Mouse (Mus musculus): Measurements from ENCODE around the gene Zcchc18. TPM values are rescaled to one million over a fixed set of nuclear protein-coding genes. Genes with fewer than 3 reads are reported as not detected.
"Not testable (repeated sequence)": the region's sequence is repeated elsewhere in the genome, so short reads cannot be mapped to it uniquely, and the experiment has no call there.

The Zcchc18 gene
- 10 to 100 TPM; 17.9 to 20.8 TPM for total RNA-seq (2021)
- long read RNA-seq, experiment 1, full-length matches to known transcripts: 18 of 34 reads
- long read RNA-seq, experiment 1, partial matches to known transcripts: 0 of 34 reads
- long read RNA-seq, experiment 1, other reads (novel, unspliced or antisense): 16 of 34 reads
- long read RNA-seq, experiment 2, full-length matches to known transcripts: 40 of 57 reads
- long read RNA-seq, experiment 2, partial matches to known transcripts: 14 of 57 reads
- long read RNA-seq, experiment 2, other reads (novel, unspliced or antisense): 3 of 57 reads

DNA sequence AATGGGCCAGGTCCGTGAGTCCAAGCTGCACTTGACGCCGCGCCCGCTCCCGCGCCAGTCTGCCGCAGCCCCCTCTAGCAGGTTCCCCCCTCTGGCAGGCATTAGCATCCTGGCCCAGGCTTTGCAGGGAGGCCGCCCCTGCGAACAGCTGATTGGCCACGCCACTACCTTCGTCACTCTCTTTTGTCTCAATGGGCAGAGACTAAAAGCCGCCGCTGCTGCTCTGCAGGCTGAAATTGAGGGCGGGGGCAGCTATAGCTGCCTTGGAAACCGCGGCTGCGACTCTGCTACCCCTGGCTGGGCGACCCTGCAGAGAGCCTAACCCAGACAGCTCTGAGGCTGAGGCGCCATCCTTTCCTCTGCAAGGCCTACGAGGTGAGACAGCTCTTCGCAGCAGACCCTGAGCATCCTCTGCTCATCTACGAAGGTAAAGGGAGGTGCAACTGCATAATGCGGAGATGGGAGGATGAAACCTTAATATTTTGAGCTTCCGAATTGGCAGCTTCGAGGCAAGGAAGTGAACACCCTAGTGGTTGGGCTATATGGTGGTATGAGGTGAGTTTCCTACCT is at the start of gene Zcchc18:
Gene Zcchc18, plus strand, starts transcription at position 178 of the 570 bp plus-strand sequence.
- DNase-seq (ENCODE audit: low spot score in 2 of 2): peak in 1 of 2 experiments; percentile 7

DNA sequence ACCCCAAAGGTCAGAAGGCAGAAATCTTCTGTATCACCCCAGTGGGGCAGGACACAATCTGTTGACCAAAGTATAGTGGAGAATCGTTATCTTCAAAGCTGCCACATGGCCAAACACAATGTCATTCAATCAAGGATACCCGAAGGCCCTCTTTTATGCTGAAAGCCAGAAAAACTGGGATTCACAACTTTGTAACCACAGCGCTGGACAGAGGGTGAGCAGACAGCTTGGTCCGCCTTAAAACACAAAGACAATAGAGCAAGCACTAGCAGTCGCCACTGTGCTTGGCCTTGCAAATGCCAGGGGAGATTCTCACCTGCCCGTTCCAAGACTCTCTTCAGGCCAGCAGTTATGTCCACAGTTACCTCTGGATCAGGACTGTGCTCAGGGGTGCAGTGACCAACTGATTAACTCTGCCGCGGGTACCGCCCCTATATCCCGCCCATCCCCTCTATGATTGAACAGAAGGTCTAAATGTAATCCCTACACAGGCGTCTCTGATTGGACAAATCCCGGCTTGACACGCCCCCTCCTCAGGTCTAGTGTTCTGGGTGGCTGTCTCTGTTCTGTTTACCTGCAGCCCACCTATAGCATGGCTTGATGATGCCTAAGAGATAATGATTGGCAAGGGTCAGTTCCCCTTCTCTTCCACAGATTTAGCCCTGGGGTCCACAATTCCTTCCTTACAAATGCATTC is 35.2 kb upstream of the Zcchc18 start:
- DNase-seq (ENCODE audit: low spot score in 2 of 2): peak in 1 of 2 experiments; percentile 8

DNA sequence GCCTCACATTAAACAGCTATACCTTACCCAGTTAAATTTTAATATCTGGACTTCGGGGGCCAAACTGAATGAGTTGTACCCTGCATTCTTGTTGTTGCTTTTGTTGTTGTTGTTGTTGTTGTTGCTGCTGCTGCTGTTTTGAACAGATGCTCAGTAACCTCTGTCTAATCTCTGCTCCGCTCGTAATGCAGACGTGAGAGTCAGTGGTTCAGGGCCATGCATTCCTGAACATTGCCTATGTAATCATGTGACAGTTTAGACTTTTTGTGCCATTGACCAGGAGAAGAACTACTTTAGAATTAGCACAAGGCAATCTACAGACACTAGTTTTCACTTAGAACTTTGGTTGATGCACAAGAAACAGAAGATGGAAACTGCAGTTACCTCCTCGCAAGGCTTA is 34.7 kb upstream of the Zcchc18 start:
- DNase-seq (ENCODE audit: low spot score in 2 of 2): not testable (repeated sequence)

DNA sequence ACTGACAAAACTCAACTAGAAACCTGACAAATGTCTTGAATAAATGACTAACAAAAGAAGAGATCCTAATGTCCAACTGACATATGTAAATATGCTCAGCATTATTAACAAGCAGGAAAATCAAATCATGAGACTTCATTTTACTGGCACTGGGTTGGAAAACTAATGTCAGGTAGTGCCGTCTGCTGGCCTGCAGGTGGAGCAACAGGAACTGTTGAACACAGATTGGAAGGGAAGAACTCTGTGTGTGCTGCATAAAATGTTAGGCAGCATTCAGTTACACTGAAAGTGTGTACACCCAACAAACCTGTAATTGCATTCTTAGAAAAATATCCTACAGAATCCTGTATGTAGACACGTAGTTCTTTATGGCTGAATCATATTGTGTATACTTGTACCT is 33.3 kb upstream of the Zcchc18 start:
- no peak for DNase-seq (ENCODE audit: low spot score in 2 of 2)

DNA sequence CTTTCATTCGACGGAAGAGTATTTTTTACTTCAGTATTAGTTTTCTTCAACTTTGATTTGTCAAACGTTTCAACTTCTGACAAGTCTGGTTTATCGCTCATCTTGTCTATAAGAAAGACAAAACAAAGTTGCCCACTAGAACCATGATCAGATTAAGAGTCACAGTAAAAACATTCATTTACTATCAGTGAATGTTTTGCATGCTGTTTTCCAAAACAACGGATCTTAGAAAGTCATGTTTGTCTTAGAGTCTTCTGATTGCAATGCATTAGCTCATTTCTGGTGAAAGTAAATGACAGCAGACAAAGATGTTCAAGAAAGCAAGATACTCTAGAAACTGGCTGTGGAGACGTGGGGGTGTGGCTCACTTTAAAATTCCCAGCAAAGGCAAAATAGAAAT is 17.6 kb upstream of the Zcchc18 start, which contains the start of gene Tmsb15b2:
Gene Tmsb15b2, minus strand, starts transcription at position 101 of the 400 bp plus-strand sequence.
- DNase-seq (ENCODE audit: low spot score in 2 of 2): not testable (repeated sequence)

DNA sequence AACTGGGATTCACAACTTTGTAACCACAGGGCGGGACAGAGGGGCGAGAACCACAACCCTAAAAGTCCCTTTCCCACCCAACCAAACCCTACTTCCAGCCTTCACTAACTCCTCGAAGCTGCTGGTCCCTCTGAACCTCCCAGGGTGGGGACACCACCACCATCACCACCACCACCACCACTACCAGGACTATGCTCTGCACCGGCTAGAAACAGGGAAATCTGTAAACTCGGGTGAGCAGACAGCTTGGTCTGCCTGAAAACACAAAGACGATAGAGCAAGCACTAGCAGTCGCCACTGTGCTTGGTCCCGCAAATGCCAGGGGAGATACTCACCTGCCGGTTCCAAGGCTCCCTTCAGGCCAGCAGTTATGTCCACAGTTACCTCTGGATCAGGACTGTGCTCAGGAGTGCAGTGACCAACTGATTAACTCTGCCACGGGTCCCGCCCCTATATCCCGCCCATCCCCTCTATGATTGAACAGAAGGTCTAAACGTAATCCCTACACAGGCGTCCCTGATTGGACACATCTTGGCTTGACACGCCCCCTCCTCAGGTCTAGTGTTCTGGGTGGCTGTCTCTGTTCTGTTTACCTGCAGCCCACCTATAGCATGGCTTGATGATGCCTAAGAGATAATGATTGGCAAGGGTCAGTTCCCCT is 16.4 kb upstream of the Zcchc18 start, which contains the start of the genes Tmsb15l and Tmsb15b1:
Gene Tmsb15l, minus strand, starts transcription at position 446 of the 661 bp plus-strand sequence.
Gene Tmsb15b1, minus strand, starts transcription at position 451 of the 661 bp plus-strand sequence.
- peak in 1 of 2 experiments; percentile 14 for DNase-seq (ENCODE audit: low spot score in 2 of 2)

DNA sequence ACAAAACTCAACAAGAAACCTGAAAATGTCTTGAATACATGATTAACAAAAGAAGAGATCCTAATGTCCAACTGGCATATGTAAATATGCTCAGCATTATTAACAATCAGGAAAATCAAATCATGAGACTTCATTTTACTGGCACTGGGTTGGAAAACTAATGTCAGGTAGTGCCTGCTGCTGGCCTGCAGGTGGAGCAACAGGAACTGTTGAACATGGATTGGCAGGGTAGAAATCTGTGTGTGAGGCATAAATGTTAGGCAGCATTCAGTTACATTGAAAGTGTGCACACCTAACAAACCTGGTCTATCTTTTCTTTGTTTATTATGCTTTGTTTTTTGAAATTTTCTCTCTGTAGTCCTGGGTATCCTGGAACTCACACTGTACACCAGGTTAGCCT is 14.3 kb upstream of the Zcchc18 start:
- no peak for DNase-seq (ENCODE audit: low spot score in 2 of 2)

DNA sequence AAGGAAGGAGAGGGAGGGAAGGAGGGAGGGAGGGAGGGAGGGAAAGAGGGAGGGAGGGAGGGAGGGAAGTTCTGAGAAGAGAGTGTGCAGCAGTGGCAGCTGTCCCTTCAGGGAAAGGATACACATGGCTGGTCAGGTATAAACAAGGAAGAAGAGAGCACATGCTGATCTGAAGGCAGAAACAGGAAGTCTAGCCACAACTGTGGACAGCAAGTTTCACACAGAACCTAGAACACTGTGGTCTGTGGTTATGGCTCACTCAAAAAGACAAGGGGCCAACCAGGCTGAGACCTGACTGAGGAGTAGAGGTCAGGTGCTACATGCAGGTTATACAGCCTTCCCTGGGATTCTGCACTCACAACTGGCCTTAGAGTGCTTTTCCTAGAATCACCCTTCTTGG is 6.9 kb upstream of the Zcchc18 start:
- DNase-seq (ENCODE audit: low spot score in 2 of 2): no peak

DNA sequence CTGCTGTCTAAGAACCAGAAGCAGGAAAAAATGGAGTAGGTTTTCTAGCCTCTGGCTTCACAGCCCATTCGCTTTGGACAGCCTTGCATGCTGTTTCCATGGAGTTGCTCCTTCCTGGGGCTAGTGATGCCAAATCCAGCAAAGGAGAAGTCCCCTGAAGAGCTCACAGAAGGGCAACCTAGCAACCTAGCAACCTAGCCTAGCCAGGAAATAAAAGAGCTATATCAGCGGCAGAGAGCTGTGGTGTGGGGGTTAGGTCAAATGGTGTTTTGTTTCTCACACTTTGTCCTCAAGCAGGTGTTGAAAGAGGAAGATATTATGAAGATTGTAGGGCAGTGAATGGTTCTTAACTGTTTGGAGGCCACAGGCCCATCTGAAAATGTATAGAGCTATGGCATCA is 1.7 kb upstream of the Zcchc18 start:
- no peak for DNase-seq (ENCODE audit: low spot score in 2 of 2)

DNA sequence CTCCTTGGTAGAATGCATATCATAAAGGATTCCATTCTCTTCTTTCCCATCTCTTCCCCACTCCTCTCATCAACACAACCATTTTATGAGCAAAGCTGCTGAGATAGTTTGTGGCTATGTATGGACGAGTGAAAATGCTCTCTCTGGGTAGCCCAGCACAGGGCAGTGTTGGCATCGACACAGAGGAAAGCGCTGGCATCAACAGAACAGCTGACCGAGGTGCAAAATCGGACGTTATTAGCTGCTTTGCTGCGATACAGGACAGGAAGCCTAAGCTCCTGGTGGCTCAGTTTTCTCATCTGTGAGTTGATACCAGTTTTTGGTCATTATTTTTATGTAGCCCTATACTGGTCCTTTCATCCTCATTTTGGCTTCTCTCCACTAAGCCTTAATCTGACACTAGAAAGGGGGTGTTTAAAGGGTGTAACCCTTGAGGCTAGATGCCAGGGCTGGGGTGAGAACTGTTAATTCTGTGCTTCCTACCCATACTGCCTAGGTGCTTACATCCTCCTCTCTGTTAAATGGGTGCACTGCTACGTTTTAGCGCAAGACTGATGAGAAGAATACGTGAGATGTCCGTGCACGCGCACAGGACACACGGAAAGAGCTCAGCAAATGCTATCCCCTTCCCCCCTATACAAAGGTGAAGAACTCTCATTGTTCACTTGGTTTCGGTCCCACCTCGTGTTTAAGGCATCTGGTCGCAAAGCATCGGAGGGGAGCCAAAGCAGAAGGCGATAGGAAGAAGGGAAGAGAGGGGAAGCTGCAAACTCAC is 577 bp upstream of the Zcchc18 start:
- no peak for DNase-seq (ENCODE audit: low spot score in 2 of 2)

DNA sequence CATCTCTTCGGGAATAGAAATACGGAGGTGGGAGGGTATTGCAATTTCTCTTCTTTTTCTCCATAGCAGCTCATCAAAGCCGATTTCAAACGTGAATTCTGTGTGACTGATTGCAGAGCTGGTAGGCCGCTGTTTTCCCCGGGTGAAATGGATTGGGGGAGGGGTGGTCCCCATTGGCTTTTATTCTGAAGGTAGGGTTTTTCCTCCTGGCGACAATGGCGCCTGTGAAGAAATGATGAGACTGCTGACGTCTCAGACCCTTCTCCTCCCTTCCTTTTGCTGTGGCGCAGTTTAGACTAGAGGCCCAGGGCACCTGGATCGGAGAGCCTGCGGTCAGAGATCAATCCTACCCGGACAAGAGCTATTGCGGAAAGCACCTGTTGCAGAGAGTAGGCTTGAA is 686 bp downstream of the Zcchc18 start:
- no peak for DNase-seq (ENCODE audit: low spot score in 2 of 2)

DNA sequence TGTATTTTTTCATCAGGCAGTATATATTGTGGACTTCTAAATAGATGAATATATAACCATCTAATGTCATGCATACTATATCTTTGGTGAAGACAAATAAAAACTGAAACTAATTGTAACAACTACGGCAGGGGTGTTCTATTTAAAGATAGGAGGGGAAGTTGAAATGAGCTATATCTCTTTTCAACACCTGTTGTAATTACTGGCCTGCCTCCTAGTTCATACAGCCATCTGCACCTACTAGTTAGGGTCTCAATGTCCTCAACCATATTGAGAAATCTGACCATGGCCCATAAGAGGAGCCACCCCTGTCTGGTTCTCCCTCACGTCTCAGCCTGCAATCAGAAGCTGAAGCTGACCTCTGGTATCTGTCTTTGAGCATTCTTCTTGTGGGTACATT is 3.3 kb downstream of the Zcchc18 start:
- DNase-seq (ENCODE audit: low spot score in 2 of 2): no peak

DNA sequence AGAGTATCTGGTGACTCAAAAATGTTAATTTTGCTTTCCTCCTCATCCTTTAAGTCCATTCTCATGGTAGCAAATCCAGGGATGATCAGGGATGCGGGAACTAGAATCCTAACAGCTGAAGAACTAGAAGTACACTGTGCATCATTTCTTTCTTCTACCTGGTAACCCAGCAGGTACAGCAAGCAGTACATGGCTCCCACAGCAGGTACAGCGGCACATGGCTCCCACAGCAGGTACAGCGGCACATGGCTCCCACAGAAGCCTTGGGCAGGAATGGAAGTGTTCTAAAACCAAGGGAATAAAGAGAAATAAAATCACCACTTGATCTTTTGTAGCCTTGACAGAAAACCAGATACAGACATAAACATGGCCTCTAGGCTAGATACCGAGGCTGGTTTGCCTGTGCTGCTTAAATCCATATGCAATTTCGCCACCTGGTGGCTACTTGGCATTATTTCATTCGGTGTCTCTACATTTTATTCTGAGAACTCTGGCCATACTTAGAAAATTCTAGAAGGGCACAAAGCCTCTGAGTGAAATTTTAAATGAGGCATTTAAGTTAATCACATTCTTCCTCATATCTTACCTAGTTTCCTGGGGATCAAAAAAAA is 22.2 kb downstream of the Zcchc18 start:
- DNase-seq (ENCODE audit: low spot score in 2 of 2): peak in 1 of 2 experiments; percentile 4

DNA sequence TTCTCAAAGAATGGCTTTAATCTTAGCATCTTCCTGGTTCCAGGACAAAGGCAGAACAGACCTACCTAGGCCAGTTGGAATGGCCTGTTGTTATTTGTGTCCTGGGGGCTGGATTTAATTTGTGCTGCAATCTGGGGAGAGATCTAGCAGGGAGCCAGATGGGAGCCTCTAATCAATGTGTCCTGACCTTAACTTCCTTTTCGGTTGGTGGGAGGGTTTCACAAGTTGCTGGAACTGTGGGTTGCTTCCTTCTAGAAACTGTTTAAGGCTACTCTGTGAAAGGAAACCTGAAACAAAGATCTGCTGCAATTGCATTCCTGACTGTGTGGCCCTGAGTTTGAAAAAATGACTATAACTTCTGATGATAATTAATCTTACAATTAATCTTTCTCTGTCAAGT is 24.7 kb downstream of the Zcchc18 start:
- DNase-seq (ENCODE audit: low spot score in 2 of 2): no peak

DNA sequence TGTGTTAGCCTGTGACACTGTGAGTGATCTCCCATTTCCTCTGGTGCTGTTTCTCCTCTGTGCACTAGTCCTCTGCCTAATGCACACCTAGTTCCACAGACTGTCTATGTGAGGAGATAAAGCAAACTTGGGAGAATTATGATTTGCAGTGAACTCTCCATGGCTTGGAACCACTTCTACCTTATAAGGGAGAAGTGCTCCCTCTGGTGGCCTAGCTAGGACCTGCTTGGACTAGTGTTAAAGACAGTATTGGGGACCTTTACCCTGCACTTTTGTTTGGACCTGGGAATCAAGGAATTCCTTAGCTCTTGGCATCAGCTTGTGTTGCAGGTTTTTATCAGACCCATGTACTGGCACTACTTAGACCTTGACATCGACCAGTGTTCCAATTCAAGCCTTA is 26.4 kb downstream of the Zcchc18 start:
- peak in 1 of 2 experiments; percentile 21 for DNase-seq (ENCODE audit: low spot score in 2 of 2)

DNA sequence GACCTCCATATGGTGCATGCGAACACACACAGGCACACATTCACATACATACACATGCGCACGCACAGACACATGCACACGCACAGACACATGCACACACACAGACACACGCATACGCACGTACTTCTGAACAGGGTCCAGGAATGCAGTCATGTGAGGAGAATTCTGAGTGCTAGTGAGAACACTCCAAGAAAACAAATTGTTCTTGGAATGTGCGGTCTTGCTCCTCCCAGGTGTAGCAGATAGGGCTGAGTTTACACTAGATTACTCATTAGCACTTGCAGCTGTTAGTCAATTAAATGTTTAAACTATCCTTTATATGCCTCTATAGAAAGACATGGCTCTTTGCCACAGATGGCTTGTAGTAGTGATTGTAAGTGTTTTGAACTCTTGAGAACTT is 38.0 kb downstream of the Zcchc18 start:
- no peak for DNase-seq (ENCODE audit: low spot score in 2 of 2)

DNA sequence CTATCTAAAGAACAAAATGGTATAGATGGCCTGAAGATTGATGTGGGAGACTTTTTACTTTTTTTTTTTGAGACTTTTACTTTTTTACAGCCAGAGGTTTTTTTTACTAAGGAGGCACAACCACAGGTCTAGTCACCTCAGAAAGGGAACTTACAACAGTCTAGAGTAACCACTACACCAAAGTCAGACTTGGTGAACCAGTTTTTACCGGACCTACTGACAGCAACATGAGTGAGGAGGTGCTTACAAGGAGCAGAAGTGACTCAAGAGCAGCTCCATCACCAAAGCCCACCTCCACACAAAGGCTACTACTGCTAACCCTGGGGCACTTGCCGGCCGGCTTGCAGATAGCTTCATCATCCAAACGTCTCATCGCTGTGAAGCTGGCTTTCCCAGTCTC is 38.8 kb downstream of the Zcchc18 start:
- DNase-seq (ENCODE audit: low spot score in 2 of 2): no peak

DNA sequence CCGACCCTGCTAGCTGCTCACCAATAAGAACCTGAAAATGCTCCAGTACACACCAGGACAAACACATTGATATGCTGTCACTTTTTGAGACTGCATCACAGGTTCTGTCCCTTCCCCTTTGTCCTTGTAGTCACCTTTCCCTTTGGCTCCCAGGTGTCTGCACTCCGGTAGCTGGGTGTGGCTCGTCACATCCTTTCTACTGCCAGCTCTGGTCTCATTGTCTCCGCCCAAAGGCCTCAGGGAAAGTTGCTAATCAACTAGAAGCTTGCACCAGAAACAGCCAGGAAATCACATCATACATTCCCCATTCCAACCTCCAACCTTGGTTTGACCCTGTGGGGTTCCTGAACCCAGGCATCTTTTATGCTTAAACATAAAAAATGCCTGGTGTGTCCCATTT is 41.4 kb downstream of the Zcchc18 start:
- no peak for DNase-seq (ENCODE audit: low spot score in 2 of 2)

DNA sequence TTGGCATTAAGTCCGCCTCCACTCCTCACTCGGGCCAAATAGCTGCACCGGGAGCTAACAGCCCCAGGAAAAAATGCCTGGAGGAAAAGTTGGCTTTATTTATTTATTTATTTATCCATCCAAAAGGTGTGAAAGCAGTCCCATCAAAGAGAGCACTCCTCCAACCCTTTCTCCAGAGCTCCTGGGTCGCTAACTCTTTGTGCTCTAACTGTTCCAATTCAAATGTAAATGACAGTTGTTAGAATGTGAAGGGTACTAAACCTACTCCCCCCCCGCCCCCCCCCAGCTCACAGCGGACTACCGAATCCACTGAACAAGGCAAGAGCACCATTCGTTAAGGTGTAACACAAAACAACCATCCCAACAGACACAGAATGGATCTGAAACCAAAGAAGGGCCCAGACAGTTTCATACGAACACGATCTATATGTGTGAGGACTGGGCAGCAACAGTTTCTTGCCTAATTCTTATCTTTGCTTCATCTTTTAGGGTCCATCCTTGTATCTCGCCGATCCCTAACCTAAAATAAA is 44.6 kb downstream of the Zcchc18 start:
- DNase-seq (ENCODE audit: low spot score in 2 of 2): no peak

DNA sequence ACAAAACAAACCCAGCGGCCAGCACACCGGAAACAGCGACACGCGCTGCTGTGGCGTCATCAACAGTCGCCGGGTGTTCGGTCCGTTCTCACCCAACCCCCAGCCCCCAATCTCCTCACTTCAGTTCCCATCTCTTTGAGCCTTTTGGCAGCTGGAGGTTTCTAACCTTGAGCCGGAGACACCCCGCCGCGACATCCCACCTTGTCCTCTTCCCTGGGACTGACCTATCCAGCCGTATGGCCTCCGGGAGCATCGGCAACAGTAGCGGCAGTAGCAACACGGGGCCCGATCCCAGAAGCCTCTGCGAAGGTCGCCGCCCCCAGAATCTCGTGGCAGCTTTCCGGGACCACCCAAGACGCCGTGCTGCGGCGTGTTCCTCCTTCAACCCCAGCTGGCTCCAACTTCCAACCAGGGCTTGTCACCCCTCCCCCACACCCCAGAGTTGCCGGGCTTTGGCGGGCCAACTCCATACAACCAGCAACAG is 45.1 kb downstream of the Zcchc18 start, which contains the start of gene Slc25a53:
Gene Slc25a53, minus strand, starts transcription at position 303 of the 484 bp plus-strand sequence.
- peak; percentile 55 to 65 for DNase-seq (ENCODE audit: low spot score in 2 of 2)
